Mouse (Mus musculus) embryonic facial prominence, embryonic 12.5 days (tissue): ENCODE results near the gene Gm9573. TPM values are rescaled to one million over a fixed set of nuclear protein-coding genes. Genes with fewer than 3 reads are reported as not detected.

Experiments used
- ATAC-seq: fragments of 200-750 bp; cut with Nextera tagmentation; 2 replicates; pipeline ENCODE4 v1.8.0; 2017; ENCODE audit not compliant: insufficient number of reproducible peaks, insufficient read depth, low FRiP score, low TSS enrichment
- H3K27ac ChIP-seq: fragments of 300-500 bp; sonication (generic); 2 replicates; pipeline ENCODE4 v1.5.1; 2016; ENCODE audit warnings: mild to moderate bottlenecking
- H3K27me3 ChIP-seq: fragments of 300-500 bp; sonication (generic); 2 replicates; pipeline ENCODE4 v1.6.1; 2016; ENCODE audit warnings: mild to moderate bottlenecking, moderate library complexity
- H3K36me3 ChIP-seq: fragments of 300-500 bp; sonication (generic); 2 replicates; pipeline ENCODE4 v1.6.1; 2016; ENCODE audit warnings: mild to moderate bottlenecking
- H3K4me1 ChIP-seq: fragments of 300-500 bp; sonication (generic); 2 replicates; pipeline ENCODE4 v1.6.1; 2016
- H3K4me2 ChIP-seq: fragments of 300-500 bp; sonication (generic); replicated peaks from 2 replicates; pipeline ENCODE4 v1.6.1; 2016; ENCODE audit warnings: mild to moderate bottlenecking, moderate library complexity
- H3K4me3 ChIP-seq: fragments of 300-500 bp; sonication (generic); 2 replicates; pipeline ENCODE4 v1.5.1; 2016; ENCODE audit warnings: mild to moderate bottlenecking
- H3K9ac ChIP-seq: fragments of 300-500 bp; sonication (generic); 2 replicates; pipeline ENCODE4 v1.6.1; 2016; ENCODE audit warnings: mild to moderate bottlenecking, moderate library complexity
- H3K9me3 ChIP-seq: fragments of 300-500 bp; sonication (generic); 2 replicates; pipeline ENCODE4 v1.6.1; 2016; ENCODE audit warnings: mild to moderate bottlenecking, moderate library complexity
- WGBS: fragments of 180-500 bp; shearing (Covaris S2); methylation state at CpG from one replicate; pipeline ENCODE4 v1.1.7; 2016; 5-methylcytosine and 5-hydroxymethylcytosine counted together
- polyA plus RNA-seq: library from polyadenylated mRNA; unstranded; fragments of >200 nt; fragmentation: Nextera tagmentation; extraction: Ambion mirVana; gene quantifications from 2 replicates; pipeline ENCODE4 v1.2.1, GENCODE M21; 2016

Gm9573 gene
- polyA plus RNA-seq, 1 experiment from 2014 or later, result not detected

- no peak overlapping the region for H3K27ac ChIP-seq
- H3K4me3 ChIP-seq, result no peak overlapping the region
- no peak overlapping the region for H3K4me2 ChIP-seq
- H3K4me1 ChIP-seq, result no peaks in the 10 kb centered on the region
- H3K9me3 ChIP-seq, result 0 out of 2 replicates have a peak, but pooled peaks cover 5% of the 10 kb centered on the region
- no peak for ATAC-seq
- WGBS, result 81% methylated on average over 9 of the region's 9 CpGs
- no peaks in the 10 kb centered on the region for H3K27me3 ChIP-seq
- H3K9ac ChIP-seq, result no peak overlapping the region
- H3K36me3 ChIP-seq, result no peaks in the 10 kb centered on the region
These were observed 34.3 kb downstream of the Gm9573 start for GRCm38 (mm10) chr17:35592131-35592530.

- ATAC-seq, result no peak
- WGBS, result 89% methylated on average over 15 of the region's 15 CpGs
- Histone ChIP-seq H3K27me3 (no peaks in the 10 kb centered on the region), H3K4me1 (no peaks in the 10 kb centered on the region), H3K9me3 (0 out of 2 replicates have a peak, but pooled peaks cover under 1% of the 10 kb centered on the region), H3K4me3 (no peak overlapping the region), H3K27ac (no peak overlapping the region), H3K4me2 (no peak overlapping the region), H3K36me3 (no peaks in the 10 kb centered on the region), H3K9ac (no peak overlapping the region)
These were observed 34.7 kb downstream of the Gm9573 start for GRCm38 (mm10) chr17:35591731-35592130.

GRCm38 (mm10) chr17:35591219-35591578 is 35.2 kb downstream of the Gm9573 start:
- Histone ChIP-seq H3K9ac (no peak overlapping the region), H3K4me2 (no peak overlapping the region), H3K4me3 (no peak overlapping the region), H3K9me3 (no peaks in the 10 kb centered on the region), H3K36me3 (no peaks in the 10 kb centered on the region), H3K4me1 (no peaks in the 10 kb centered on the region), H3K27me3 (no peaks in the 10 kb centered on the region), H3K27ac (no peak overlapping the region)
- no peak for ATAC-seq
- 94% methylated on average over 7 of the region's 7 CpGs for WGBS

- ATAC-seq, result 0 out of 2 replicates have a peak, but pooled peaks have one; percentile 10
These were observed 35.8 kb downstream of the Gm9573 start for GRCm38 (mm10) chr17:35590410-35591218.

GRCm38 (mm10) chr17:35588387-35588786 is 38.0 kb downstream of the Gm9573 start:
- Histone ChIP-seq H3K9ac (no peak overlapping the region), H3K4me1 (no peaks in the 10 kb centered on the region), H3K4me2 (no peak overlapping the region), H3K4me3 (no peak overlapping the region), H3K9me3 (no peaks in the 10 kb centered on the region), H3K27me3 (no peaks in the 10 kb centered on the region), H3K36me3 (no peaks in the 10 kb centered on the region), H3K27ac (no peak overlapping the region)
- WGBS, result 9% methylated on average over 4 of the region's 4 CpGs
- no peak for ATAC-seq

More at GRCm38 (mm10) chr17:35590410-35591218, 35.8 kb downstream of the Gm9573 start:
- Histone ChIP-seq H3K4me3 (no peak overlapping the region), H3K27me3 (no peaks in the 10 kb centered on the region), H3K9me3 (no peaks in the 10 kb centered on the region), H3K27ac (no peak overlapping the region), H3K4me2 (no peak overlapping the region), H3K36me3 (no peaks in the 10 kb centered on the region), H3K9ac (no peak overlapping the region), H3K4me1 (no peaks in the 10 kb centered on the region)
- WGBS, result 53% methylated on average over 21 of the region's 21 CpGs

GRCm38 (mm10) chr17:35587291-35587690 is 39.1 kb downstream of the Gm9573 start:
- no peak overlapping the region for H3K27ac ChIP-seq
- H3K4me2 ChIP-seq, result no peak overlapping the region
- H3K9ac ChIP-seq, result no peak overlapping the region
- H3K9me3 ChIP-seq, result no peaks in the 10 kb centered on the region
- H3K27me3 ChIP-seq, result no peaks in the 10 kb centered on the region
- whole genome bisulfite sequencing, result 83% methylated on average over 1 of the region's 1 CpGs
- no peaks in the 10 kb centered on the region for H3K4me1 ChIP-seq
- ATAC-seq, result no peak
- H3K4me3 ChIP-seq, result no peak overlapping the region
- H3K36me3 ChIP-seq, result no peaks in the 10 kb centered on the region

- H3K9ac ChIP-seq, result no peak overlapping the region
- no peak for ATAC-seq
- WGBS, result 20% methylated on average over 16 of the region's 16 CpGs
These were observed 42.0 kb downstream of the Gm9573 start for GRCm38 (mm10) chr17:35584330-35584937.

GRCm38 (mm10) chr17:35582900-35583299 is 43.5 kb downstream of the Gm9573 start:
- 100% methylated on average over 1 of the region's 1 CpGs for WGBS
- no peak overlapping the region for H3K4me3 ChIP-seq
- no peak overlapping the region for H3K9ac ChIP-seq
- H3K4me2 ChIP-seq, result no peak overlapping the region
- no peaks in the 10 kb centered on the region for H3K9me3 ChIP-seq
- no peaks in the 10 kb centered on the region for H3K27me3 ChIP-seq
- ATAC-seq, result no peak
- H3K27ac ChIP-seq, result no peak overlapping the region
- H3K36me3 ChIP-seq, result no peaks in the 10 kb centered on the region
- no peaks in the 10 kb centered on the region for H3K4me1 ChIP-seq

More at GRCm38 (mm10) chr17:35584330-35584937, 42.0 kb downstream of the Gm9573 start:
- Histone ChIP-seq H3K4me1 (no peaks in the 10 kb centered on the region), H3K4me2 (no peak overlapping the region; the same call in 1 of the 2 replicates), H3K27ac (no peak overlapping the region), H3K27me3 (no peaks in the 10 kb centered on the region), H3K4me3 (no peak overlapping the region), H3K36me3 (no peaks in the 10 kb centered on the region), H3K9me3 (no peaks in the 10 kb centered on the region)

- Histone ChIP-seq H3K4me3 (no peak overlapping the region), H3K27ac (no peak overlapping the region), H3K9me3 (no peaks in the 10 kb centered on the region), H3K36me3 (no peaks in the 10 kb centered on the region), H3K9ac (no peak overlapping the region), H3K27me3 (peaks cover 10% of the 10 kb centered on the region), H3K4me2 (no peak overlapping the region), H3K4me1 (no peaks in the 10 kb centered on the region)
- no peak for ATAC-seq
- 17% methylated on average over 6 of the region's 6 CpGs for WGBS
These were observed 48.2 kb downstream of the Gm9573 start for GRCm38 (mm10) chr17:35578211-35578610.

- Histone ChIP-seq H3K36me3 (no peaks in the 10 kb centered on the region), H3K4me3 (no peak overlapping the region), H3K4me1 (peaks cover 9% of the 10 kb centered on the region; the same call in 1 of the 2 replicates), H3K9me3 (no peaks in the 10 kb centered on the region), H3K4me2 (no peak overlapping the region), H3K27me3 (peaks cover 42% of the 10 kb centered on the region), H3K27ac (no peak overlapping the region), H3K9ac (no peak overlapping the region)
- WGBS, result 94% methylated on average over 7 of the region's 7 CpGs
- ATAC-seq, result no peak
These were observed 55.0 kb downstream of the Gm9573 start for GRCm38 (mm10) chr17:35571477-35571876.

GRCm38 (mm10) chr17:35570836-35571235 is 55.6 kb downstream of the Gm9573 start:
- ATAC-seq, result no peak
- 82% methylated on average over 14 of the region's 14 CpGs for WGBS
- H3K27me3 ChIP-seq, result peaks cover 41% of the 10 kb centered on the region

More at GRCm38 (mm10) chr17:35570836-35571235, 55.6 kb downstream of the Gm9573 start:
- Histone ChIP-seq H3K27ac (no peak overlapping the region), H3K36me3 (no peaks in the 10 kb centered on the region), H3K4me2 (no peak overlapping the region), H3K4me1 (peaks cover 9% of the 10 kb centered on the region; the same call in 1 of the 2 replicates), H3K9ac (no peak overlapping the region), H3K9me3 (no peaks in the 10 kb centered on the region), H3K4me3 (no peak overlapping the region)
